Mouse (Mus musculus) CD4-positive helper T cell, adult 2 months (primary cell): Measurements from ENCODE around the gene Rsph3b.
"Not testable (repeated sequence)": the region's sequence is repeated elsewhere in the genome, so short reads cannot be mapped to it uniquely, and the experiment has no call there.

Experiments
- DNase-seq: peaks from one replicate; pipeline ENCODE4 v3.0.0-alpha.2; 2012; ENCODE audit warnings: low read depth, missing footprints, low spot score

The Rsph3b gene

GRCm38 (mm10) chr17:6947984-6948768 is at the start of gene Rsph3b:
TSS of gene Rsph3b (minus strand) at chr17:6948682.
- peak; percentile 79 for DNase-seq

GRCm38 (mm10) chr17:6997778-6998490 is 49.5 kb upstream of the Rsph3b start:
- DNase-seq: not testable (repeated sequence)

GRCm38 (mm10) chr17:6996826-6997225 is 48.3 kb upstream of the Rsph3b start:
- not testable (repeated sequence) for DNase-seq

GRCm38 (mm10) chr17:6995504-6995903 is 47.0 kb upstream of the Rsph3b start:
- not testable (repeated sequence) for DNase-seq

- DNase-seq: not testable (repeated sequence)
Observed at GRCm38 (mm10) chr17:6986118-6986517, 37.6 kb upstream of the Rsph3b start.

GRCm38 (mm10) chr17:6980144-6980543 is 31.7 kb upstream of the Rsph3b start:
- not testable (repeated sequence) for DNase-seq

- DNase-seq: peak; percentile 11
Observed at GRCm38 (mm10) chr17:6979380-6979779, 30.9 kb upstream of the Rsph3b start.

GRCm38 (mm10) chr17:6978287-6979248 is 30.1 kb upstream of the Rsph3b start, which contains the start of gene Gm49721:
TSS of gene Gm49721 (plus strand) at chr17:6978904.
- DNase-seq: peak; percentile 51

GRCm38 (mm10) chr17:6974985-6975384 is 26.5 kb upstream of the Rsph3b start:
- DNase-seq: not testable (repeated sequence)

- DNase-seq: not testable (repeated sequence)
Observed at GRCm38 (mm10) chr17:6972836-6973396, 24.4 kb upstream of the Rsph3b start.

GRCm38 (mm10) chr17:6971238-6971637 is 22.8 kb upstream of the Rsph3b start:
- DNase-seq: not testable (repeated sequence)

- DNase-seq: not testable (repeated sequence)
Observed at GRCm38 (mm10) chr17:6970334-6970733, 21.9 kb upstream of the Rsph3b start, which contains the start of gene Rnaset2b. TSS of gene Rnaset2b (plus strand) at chr17:6970634.

- DNase-seq: not testable (repeated sequence)
Observed at GRCm38 (mm10) chr17:6967673-6968072, 19.2 kb upstream of the Rsph3b start.

- DNase-seq: peak; percentile 46
Observed at GRCm38 (mm10) chr17:6965364-6965763, 16.9 kb upstream of the Rsph3b start.

GRCm38 (mm10) chr17:6962936-6963335 is 14.5 kb upstream of the Rsph3b start:
- not testable (repeated sequence) for DNase-seq

- not testable (repeated sequence) for DNase-seq
Observed at GRCm38 (mm10) chr17:6962339-6962738, 13.9 kb upstream of the Rsph3b start.

GRCm38 (mm10) chr17:6961181-6962000 is 12.9 kb upstream of the Rsph3b start:
- DNase-seq: peak; percentile 53

GRCm38 (mm10) chr17:6960776-6961175 is 12.3 kb upstream of the Rsph3b start, which contains the start of gene Tagap1:
TSS of gene Tagap1 (minus strand) at chr17:6961156.
- DNase-seq: peak; percentile 65

GRCm38 (mm10) chr17:6960349-6960748 is 11.9 kb upstream of the Rsph3b start:
- peak; percentile 15 for DNase-seq
